Mouse (Mus musculus) Patski (cell line): ENCODE results near the gene Cdk5r2. TPM values are rescaled to one million over a fixed set of nuclear protein-coding genes. Genes with fewer than 3 reads are reported as not detected.

ENCODE experiments used
- ATAC-seq: fragments of 100-300 bp; one replicate; pipeline ENCODE4 v1.8.0; 2021
- CTCF ChIA-PET: fragments of 350-600 bp; sonication (Branson Sonifier 250); formaldehyde crosslinking; loops from one replicate; lab custom pipeline; 2022; ENCODE audit warnings: inconsistent platforms; lab: Charles Lee
- POLR2A ChIA-PET: fragments of 350-600 bp; sonication (Branson Sonifier 250); formaldehyde crosslinking; loops from one replicate; lab custom pipeline; 2022; ENCODE audit warnings: antibody characterized with exemption, inconsistent platforms; lab: Charles Lee
- DNase-seq: peaks from one replicate; pipeline ENCODE4 v3.0.0-alpha.2; 2011; ENCODE audit warnings: low read depth, low spot score
- H3K27me3 ChIP-seq: fragments of 371-371 bp; one replicate; pipeline ENCODE4 v1.5.1; 2021
- CTCF ChIP-seq: fragments of 100-300 bp; IDR thresholded peaks from one replicate; pipeline ENCODE4 v1.5.1; 2021
- in situ Hi-C: fragments of 300-500 bp; cut with MboI; formaldehyde crosslinking; loops from 3 replicates; pipeline ENCODE4 v1.11.1; 2018; ENCODE audit warnings: low pct_unique_long_range_greater_than_20kb, mixed read lengths
- polyA plus RNA-seq: library from polyadenylated mRNA; unstranded; gene quantifications from one replicate; pipeline ENCODE4 v1.2.3, GENCODE M21; 2021

The Cdk5r2 gene
- polyA plus RNA-seq, 1 experiment from 2014 or later = not detected

GRCm38 (mm10) chr1:74851001-74851775 lies 3.5 kb upstream of the Cdk5r2 start:
- peaks cover 72% of the 10 kb centered on the region for H3K27me3 ChIP-seq
- CTCF ChIA-PET = interaction anchor here (0.9 to 1.0 kb wide), 2 partner anchors 18 to 43 kb away, joined by 3 read pairs; no protein-coding TSS in a partner anchor
- TF ChIP-seq CTCF = no peak
- DNase-seq (no peak), ATAC-seq (no peak)
- POLR2A ChIA-PET = no interaction called here
- in situ Hi-C loops = no loop called here

- H3K27me3 ChIP-seq = peaks cover 71% of the 10 kb centered on the region
- DNase-seq (no peak), ATAC-seq (no peak)
- no peak for TF ChIP-seq CTCF
- CTCF ChIA-PET = no interaction called here
- in situ Hi-C loops = no loop called here
- POLR2A ChIA-PET = no interaction called here
Observed at GRCm38 (mm10) chr1:74855156-74855555, 422 bp downstream of the Cdk5r2 start.

GRCm38 (mm10) chr1:74855651-74856438 lies 1.1 kb downstream of the Cdk5r2 start:
- in situ Hi-C loops = no loop called here
- ATAC-seq (no peak), DNase-seq (no peak)
- CTCF ChIA-PET = no interaction called here
- H3K27me3 ChIP-seq = peaks cover 66% of the 10 kb centered on the region
- TF ChIP-seq CTCF = no peak
- POLR2A ChIA-PET = no interaction called here

- no peak for ATAC-seq
- H3K27me3 ChIP-seq = peaks cover 63% of the 10 kb centered on the region
- ChIA-PET POLR2A (no interaction called here), CTCF (no interaction called here)
- no peak for DNase-seq
- in situ Hi-C loops = no loop called here
- no peak for TF ChIP-seq CTCF
Observed at GRCm38 (mm10) chr1:74856439-74856720, 1.6 kb downstream of the Cdk5r2 start.

GRCm38 (mm10) chr1:74856791-74857190 lies 2.1 kb downstream of the Cdk5r2 start:
- ATAC-seq (no peak), DNase-seq (no peak)
- H3K27me3 ChIP-seq = peaks cover 60% of the 10 kb centered on the region
- POLR2A ChIA-PET = no interaction called here
- CTCF ChIA-PET = no interaction called here
- in situ Hi-C loops = no loop called here
- TF ChIP-seq CTCF = no peak

- ChIA-PET CTCF (no interaction called here), POLR2A (no interaction called here)
- H3K27me3 ChIP-seq = peaks cover 59% of the 10 kb centered on the region
- in situ Hi-C loops = no loop called here
- ATAC-seq = no peak
- DNase-seq = no peak
- no peak for TF ChIP-seq CTCF
Observed at GRCm38 (mm10) chr1:74857201-74857600, 2.5 kb downstream of the Cdk5r2 start.

GRCm38 (mm10) chr1:74857677-74858076 lies 2.9 kb downstream of the Cdk5r2 start:
- ATAC-seq = no peak
- peaks cover 56% of the 10 kb centered on the region for H3K27me3 ChIP-seq
- no peak for DNase-seq
- ChIA-PET CTCF (no interaction called here), POLR2A (no interaction called here)
- no peak for TF ChIP-seq CTCF
- in situ Hi-C loops = no loop called here

GRCm38 (mm10) chr1:74858171-74858719 lies 3.5 kb downstream of the Cdk5r2 start:
- CTCF ChIA-PET = no interaction called here
- peaks cover 51% of the 10 kb centered on the region for H3K27me3 ChIP-seq

GRCm38 (mm10) chr1:74858805-74859204 lies 4.1 kb downstream of the Cdk5r2 start:
- POLR2A ChIA-PET = no interaction called here
- CTCF ChIA-PET = no interaction called here
- DNase-seq = no peak
- ATAC-seq = no peak
- H3K27me3 ChIP-seq = peaks cover 50% of the 10 kb centered on the region
- in situ Hi-C loops = no loop called here
- TF ChIP-seq CTCF = no peak

More at GRCm38 (mm10) chr1:74858171-74858719, 3.5 kb downstream of the Cdk5r2 start:
- POLR2A ChIA-PET = no interaction called here
- DNase-seq = no peak
- no peak for ATAC-seq
- in situ Hi-C loops = no loop called here
- no peak for TF ChIP-seq CTCF

GRCm38 (mm10) chr1:74859223-74859984 lies 4.7 kb downstream of the Cdk5r2 start:
- H3K27me3 ChIP-seq = peaks cover 44% of the 10 kb centered on the region
- CTCF ChIA-PET = no interaction called here
- no peak for TF ChIP-seq CTCF
- POLR2A ChIA-PET = no interaction called here
- ATAC-seq (no peak), DNase-seq (no peak)
- in situ Hi-C loops = no loop called here
